Mouse (Mus musculus): ENCODE data around the gene Gm5741. TPM values are rescaled to one million over a fixed set of nuclear protein-coding genes. Genes with fewer than 3 reads are reported as not detected.

The Gm5741 gene
- total RNA-seq, 1 experiment from 2014 or later: not detected

DNA sequence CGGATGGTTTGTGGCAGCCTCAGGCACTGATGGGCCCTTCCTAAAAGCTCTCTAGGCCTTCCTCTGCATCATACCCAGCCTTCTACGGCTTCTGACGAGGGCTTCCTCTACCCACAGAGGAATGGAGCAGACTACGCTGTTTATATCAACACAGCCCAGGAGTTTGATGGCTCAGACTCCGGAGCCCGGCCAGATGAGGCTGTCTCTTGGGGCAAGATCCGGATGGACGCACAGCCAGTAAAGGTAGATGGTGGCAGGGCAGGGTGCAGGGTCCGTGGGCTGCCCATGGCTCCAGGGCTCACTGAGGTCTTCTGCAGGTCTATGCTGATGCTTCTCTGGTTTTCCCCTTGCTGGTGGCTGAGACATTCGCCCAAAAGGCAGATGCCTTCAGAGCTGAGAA, 6.8 kb upstream of the Gm5741 start:
- no peak for ATAC-seq (replicated peaks; ENCODE audit: low read depth, poor library complexity, severe bottlenecking)

DNA sequence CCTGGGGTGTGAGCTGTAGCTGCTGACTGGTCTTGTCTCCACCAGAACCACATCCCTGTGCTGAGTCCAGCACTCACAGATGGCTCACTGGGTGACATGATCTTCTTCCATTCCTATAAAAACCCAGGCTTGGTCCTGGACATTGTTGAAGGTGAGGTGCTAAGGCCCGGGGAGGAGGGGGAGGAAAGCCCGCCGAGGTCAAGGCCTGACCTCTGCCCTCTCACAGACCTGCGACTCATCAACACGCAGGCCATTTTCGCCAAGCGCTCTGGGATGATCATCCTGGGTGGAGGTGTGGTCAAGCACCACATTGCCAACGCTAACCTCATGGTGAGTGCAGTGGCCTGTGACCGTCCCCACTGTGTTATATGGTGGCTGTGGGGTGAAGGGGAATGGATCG, 6.4 kb upstream of the Gm5741 start:
- no peak for ATAC-seq (replicated peaks; ENCODE audit: low read depth, poor library complexity, severe bottlenecking)

DNA sequence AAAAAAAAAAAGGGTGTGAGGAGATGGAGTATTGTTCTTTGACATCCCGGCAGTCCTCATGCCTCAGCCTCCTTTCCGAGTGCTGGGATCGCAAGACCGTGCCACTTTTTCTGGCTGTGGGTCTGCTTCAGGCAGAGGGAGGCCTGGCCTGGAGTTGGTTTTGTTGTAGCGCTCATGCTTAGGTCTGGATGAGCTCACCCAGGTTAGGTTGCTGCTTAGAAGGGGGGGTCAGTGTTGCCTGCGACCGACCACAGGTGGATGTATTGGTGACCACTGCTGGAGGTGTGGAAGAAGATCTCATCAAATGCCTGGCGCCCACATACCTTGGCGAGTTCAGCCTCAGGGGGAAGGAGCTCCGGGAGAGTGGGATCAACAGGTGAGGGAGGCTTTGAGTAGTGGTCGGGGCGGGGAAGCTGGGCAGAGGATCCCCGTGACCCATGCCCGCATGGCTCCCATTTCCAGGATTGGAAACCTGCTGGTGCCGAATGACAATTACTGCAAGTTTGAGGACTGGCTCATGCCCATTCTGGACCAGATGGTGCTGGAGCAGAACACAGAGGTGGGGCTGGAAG, 5.3 kb upstream of the Gm5741 start:
- ATAC-seq (replicated peaks; ENCODE audit: low read depth, poor library complexity, severe bottlenecking): no peak

DNA sequence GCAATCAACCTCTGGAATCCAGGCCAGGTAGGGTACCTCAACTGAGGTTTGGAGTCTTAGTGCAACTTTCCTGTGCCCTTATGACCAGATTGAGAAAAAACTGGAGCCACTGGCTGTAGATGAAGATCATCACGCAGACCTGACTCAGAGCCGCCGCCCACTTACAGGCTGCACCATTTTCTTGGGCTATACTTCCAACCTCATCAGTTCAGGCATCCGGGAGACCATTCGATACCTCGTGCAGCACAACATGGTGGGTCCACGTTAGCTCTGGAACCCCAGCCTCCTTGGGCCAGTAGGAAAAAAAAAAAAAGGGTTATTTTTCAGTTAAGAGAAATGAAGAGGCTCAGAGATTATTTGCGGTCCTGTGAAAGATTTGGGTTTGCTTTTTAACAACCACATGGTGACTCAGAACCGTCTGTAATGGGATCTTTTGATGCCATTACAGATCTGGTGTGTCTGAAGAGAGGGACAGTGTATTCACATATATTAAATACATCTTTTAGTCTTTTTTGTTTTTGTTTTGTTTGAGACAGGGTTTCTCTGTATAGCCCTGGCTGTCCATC, 4.7 kb upstream of the Gm5741 start:
- ATAC-seq (replicated peaks; ENCODE audit: low read depth, poor library complexity, severe bottlenecking): 0 out of 2 replicates have a peak, but pooled peaks have one; percentile 12

DNA sequence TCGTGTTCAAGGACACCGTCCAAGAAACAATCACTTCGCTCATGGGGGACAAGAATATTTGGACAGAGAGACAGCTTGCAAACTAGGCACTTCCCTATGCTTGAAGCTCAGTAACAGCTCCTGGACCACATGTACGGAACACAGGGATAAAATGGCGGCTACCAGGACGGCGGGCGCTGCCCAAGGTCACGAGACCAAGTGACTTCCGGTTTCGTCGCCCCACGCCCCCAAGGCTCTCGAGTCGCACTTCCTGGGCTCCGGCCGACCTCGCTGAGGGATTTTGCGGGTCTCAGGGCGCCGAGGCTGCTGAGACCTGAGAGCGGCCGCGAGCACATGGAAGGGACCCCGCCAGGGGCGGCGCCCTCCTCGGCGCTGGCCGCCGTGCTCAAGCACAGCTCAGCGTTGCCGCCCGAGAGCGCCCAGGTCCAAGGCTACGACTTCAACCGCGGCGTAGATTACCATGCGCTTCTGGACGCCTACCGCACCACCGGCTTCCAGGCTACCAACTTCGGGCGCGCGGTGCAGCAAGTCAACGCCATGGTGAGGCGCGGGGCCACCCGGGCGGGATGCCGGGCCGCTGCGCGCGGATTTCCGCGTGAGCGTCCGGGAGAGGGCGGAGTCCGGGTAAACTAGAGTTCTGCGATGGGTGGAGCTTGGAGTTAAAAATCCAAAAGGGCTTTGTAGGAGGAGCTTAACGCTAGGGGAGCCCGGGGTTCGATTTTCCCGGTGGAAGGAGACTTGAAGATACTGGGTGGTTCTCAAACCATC, 3.9 kb upstream of the Gm5741 start, which contains the start of gene Dhps:
Gene Dhps (plus strand): TSS at position 244 of the 768 bp plus-strand sequence.
- ATAC-seq (replicated peaks; ENCODE audit: low read depth, poor library complexity, severe bottlenecking): peak; percentile 86

DNA sequence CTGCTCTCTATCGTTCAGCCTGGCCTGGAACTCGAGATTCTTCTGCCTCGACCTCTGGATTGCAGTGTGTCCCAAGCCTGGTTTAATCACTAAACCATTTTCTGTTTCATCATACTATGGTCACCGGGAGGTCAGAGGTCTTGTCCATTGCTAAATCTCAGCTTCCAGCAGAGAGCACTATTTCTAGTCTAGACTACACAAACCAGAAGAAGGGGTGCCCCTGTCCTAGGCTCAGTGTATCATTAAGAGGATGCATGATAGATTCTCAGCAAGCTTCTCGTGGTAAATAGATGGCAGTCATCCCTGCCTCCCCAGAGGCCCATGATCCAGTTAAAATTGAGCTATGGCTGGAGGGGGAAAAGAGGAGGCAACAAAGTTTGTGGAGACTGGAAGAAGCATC, 3.3 kb upstream of the Gm5741 start:
- no peak for ATAC-seq (replicated peaks; ENCODE audit: low read depth, poor library complexity, severe bottlenecking)

DNA sequence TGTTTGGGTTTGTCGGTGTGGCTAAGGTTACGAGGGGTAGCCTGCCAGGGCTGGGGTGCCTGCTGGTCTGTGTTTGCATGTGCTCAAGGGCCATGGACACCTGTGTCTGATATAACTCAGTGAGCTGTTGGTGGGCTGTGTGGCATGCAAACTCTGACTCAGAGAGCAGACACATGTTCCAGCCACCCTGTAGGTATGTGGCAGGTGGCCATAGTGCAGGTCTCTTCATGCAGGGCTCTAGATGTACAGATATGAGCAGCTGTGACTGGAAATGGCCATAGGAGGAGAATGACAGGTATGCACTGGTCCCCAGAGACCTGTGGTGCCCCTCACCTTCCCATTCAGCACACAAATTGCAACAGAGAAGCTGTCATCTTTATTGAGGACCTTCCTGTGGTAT, 627 bp downstream of the Gm5741 start:
- no peak for ATAC-seq (replicated peaks; ENCODE audit: low read depth, poor library complexity, severe bottlenecking)

DNA sequence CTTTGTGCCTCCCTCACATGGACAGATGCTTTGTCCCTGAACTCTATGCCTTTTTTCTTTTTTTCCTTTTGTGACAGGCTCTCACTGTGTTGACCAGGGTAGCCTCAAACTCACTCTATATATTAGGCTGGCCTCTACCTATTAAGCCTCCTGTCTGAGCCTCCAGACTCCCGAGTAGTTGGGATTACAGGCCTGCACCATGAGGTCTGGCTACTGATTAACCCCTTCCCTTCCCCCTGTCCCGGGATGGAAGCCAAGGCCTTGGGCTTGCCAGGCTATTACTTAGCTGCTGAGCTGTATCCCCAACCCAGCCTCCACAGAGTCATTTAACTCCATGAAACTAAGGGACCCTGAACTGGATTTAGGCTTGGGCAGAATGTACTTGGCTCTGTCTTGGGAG, 2.6 kb downstream of the Gm5741 start:
- ATAC-seq (replicated peaks; ENCODE audit: low read depth, poor library complexity, severe bottlenecking): no peak

DNA sequence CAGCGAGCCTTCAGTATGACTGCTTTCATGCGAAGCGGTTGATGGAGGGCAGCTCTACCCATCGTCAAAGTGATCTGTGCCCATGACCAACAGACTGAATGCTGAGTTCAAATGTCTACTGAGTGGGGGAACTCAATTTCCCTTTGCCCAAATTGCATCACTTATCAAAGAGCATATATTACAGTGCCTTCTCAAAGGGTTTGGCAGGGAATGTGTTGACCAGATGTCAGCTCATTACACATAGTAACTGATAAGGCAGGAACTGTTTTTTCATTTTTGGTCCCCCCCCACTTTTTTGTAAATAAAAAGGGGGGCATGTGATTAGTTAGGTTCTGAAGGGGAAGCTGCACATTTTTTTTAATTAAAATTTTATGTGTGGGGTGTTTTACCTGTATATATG, 5.2 kb downstream of the Gm5741 start:
- ATAC-seq (replicated peaks; ENCODE audit: low read depth, poor library complexity, severe bottlenecking): no peak

DNA sequence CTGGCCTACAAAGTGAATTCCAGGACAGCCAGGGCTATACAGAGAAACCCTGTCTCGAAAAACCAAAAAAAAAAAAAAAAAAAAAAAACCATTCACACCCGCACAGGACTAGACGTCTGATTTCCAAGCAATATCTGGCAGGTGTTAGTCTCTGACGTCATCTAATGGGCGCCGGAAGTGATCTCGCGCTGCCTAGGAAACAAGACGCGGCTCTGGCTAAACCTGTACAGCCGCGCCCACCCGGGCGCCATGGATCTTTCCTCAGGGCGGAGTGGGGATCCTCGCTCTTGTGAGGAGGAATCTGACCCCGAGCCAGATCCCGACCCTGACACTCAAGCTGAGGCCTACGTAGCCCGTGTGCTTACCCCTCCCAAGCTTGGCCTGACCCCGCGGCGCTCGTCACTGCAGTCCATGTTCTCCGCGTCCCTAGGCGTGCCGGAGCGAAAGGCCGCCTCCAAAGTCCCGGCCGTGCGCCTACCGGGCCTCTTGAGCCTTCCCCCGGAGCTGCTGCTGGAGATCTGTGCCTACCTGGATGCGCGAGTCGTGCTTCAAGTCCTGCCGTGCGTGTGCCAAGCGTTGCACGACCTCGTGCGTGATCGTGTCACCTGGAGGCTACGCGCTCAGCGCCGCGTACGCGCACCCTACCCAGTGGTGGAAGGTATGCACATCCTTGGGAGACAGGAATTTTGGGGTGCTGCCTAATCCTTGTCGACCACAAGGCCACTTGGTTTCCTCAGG, 7.7 kb downstream of the Gm5741 start, which contains the start of gene Fbxw9:
Gene Fbxw9 (plus strand): TSS at position 177 of the 738 bp plus-strand sequence.
- peak; percentile 90 for ATAC-seq (replicated peaks; ENCODE audit: low read depth, poor library complexity, severe bottlenecking)

DNA sequence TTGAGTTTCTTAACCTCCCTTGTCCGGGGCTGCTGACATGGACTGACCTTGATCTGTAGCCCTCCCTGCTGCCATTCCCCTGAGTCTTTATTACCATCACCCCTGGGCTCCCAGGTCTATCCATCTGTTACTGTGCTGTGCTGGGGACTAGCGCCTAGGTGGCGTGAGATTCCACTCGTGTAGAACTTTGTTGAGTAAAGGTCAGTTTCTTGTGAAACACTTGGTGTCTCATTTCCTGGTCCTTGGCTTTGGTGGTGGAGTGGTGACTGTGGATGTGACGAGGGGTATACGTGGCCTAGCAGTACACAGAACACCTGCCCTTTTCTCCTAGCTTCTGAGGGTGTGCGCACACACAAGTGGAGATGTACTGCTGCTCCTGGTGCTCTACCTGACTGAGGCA, 10.4 kb downstream of the Gm5741 start:
- ATAC-seq (replicated peaks; ENCODE audit: low read depth, poor library complexity, severe bottlenecking): no peak

DNA sequence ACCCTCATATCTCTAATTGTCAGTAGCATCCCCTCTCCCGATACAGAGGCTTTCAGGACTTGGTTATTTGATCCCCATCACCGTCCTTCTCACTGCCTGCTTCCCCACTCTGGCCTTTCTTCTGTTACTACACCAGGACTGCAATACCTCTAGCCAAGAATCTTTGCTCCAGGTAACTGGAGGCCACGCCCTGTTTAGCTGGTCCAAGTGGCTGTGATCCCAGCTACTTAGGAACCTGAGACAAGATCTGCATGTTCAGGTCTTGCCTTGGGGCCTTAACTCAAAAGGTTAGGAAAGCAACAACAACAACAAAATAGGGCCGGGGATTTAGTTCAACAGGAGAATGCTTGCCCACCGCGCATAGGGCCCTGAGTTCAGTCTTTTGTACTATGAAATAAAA, 24.2 kb downstream of the Gm5741 start:
- no peak for ATAC-seq (replicated peaks; ENCODE audit: low read depth, poor library complexity, severe bottlenecking)

DNA sequence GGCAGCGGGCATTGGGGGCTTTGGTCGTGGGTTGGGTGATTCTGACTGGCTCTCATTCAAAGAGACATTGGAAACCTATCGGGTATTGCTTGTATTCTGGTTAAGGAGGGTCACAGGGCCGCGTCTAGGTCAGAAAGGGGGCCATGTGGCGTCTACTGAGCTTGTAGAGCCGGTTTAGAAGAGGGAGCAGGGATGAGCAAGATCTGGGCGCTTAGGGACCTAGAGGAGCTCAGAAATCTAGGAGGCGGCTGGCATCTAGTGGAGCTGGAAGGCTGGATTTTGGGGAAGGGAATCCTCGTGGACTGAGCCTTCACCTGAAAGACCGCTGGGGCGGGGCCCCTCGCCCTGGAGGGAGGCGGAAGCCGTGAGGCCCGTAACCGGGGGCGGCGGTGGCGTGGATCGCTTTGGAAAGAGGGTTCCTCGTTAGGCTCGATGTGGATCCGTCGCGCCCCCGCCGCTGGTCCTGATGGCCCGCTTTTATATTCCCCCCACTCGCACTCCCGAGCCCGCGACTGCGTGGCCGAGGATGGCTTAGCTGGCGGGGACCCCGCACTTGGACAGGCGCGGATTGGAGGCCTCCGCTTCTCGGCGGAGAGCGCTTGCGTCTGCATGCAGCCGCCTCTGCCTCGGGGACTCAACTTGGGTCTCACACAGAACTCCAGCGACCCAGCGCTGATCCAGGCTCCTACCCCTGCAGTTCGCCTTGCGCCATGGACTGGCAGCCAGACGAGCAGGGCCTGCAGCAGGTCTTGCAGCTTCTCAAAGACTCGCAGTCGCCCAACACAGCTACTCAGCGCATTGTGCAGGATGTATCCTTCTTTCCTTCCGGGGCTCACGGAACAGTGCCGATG, 29.9 kb downstream of the Gm5741 start:
- ATAC-seq (replicated peaks; ENCODE audit: low read depth, poor library complexity, severe bottlenecking): no peak; the same call in 1 of the 2 replicates

DNA sequence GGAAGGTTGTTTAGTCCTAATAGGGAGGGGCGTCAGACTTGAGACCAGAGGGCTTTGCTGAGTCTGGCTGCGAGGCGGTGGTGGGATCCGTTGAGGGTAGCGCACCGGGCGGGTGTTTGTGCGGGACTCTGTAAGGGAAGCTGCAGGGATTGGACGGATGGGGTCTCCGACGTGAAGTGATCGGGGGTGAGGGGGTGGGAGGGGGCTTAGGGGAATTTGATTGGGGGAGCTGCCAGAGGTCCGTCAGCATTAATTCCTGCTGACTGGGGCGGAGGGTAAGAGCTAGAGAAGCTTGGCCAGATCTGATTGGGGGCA, 30.5 kb downstream of the Gm5741 start:
- ATAC-seq (replicated peaks; ENCODE audit: low read depth, poor library complexity, severe bottlenecking): peak; percentile 7

DNA sequence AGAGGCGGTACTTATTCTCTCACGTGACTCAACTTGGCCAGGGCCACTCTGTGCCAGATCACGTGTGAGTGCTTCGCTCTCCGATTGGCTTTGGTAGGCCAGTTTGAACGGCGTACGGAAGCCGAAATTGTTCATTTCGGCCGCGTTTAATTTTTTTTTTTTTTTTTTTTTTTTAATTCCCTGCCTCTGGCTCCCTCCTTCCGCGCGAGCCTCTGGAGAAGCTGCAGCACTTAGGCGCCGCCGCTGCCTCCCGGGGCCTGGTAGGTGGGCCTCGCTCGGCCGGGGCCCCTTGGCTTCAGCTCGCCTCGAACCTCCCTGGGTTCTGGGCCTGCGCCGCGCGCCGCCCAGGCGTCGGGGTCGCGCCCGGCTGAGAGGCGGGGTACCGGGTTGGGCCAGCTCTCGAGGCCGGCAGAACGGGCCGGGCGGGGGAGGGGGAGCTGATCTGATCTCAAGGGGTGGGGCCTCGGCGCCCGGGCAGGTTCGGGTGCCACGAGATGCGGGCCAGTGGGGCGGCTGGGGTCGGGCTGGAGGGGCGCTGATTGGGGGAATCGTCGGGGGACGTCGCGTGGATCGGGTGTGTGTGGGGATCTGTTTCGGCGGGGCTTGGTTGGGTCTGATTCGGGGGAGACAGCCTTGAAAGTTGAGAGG, 30.9 kb downstream of the Gm5741 start, which contains the start of gene Tnpo2:
Gene Tnpo2 (plus strand): TSS at position 198 of the 648 bp plus-strand sequence.
- ATAC-seq (replicated peaks; ENCODE audit: low read depth, poor library complexity, severe bottlenecking): peak; percentile 80

DNA sequence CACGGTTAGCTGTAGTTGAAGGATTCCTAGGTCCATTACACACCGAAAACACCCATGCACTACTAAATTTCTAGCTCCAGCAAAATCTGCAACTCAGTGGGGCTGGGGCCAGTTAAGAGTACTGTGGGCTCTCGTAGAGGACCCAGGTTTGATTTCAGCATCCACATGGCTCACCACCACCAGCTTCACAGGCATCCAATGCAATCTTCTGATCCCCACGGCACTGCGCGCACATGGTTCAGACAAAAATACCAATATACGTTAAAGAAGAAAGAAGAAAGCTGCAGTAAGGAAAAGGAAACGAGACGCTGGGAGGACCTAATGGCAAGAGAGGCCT, 31.4 kb downstream of the Gm5741 start:
- ATAC-seq (replicated peaks; ENCODE audit: low read depth, poor library complexity, severe bottlenecking): peak; percentile 1; the same call in 1 of the 2 replicates

DNA sequence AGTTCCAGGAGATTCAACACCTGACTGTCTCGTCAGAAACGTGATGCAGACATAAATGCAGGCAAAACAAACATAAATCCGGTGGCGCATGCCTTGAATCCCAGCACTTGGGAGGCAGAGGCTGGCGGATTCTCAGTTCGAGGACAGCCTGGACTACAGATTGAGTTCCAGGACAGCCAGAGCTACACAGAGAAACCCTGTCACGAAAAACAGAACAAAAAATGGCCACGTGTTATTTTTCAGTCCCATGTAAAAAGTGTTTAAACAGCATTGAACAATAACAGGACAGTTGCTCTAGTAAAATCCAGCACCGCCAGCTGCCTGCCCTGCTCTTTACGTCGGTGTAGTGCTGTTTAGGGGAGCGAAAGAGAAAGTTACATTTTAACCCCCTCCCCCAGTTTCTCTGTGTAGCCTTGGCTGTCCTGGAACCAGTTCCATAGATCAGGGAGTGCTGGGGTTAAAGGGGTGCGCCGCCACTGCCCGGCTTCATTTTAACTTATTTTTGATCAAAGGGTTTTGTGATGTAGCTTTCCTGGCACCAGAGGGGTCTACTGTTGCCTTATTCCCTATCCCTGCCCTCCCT, 32.0 kb downstream of the Gm5741 start:
- ATAC-seq (replicated peaks; ENCODE audit: low read depth, poor library complexity, severe bottlenecking): 0 out of 2 replicates have a peak, but pooled peaks have one; percentile 12

DNA sequence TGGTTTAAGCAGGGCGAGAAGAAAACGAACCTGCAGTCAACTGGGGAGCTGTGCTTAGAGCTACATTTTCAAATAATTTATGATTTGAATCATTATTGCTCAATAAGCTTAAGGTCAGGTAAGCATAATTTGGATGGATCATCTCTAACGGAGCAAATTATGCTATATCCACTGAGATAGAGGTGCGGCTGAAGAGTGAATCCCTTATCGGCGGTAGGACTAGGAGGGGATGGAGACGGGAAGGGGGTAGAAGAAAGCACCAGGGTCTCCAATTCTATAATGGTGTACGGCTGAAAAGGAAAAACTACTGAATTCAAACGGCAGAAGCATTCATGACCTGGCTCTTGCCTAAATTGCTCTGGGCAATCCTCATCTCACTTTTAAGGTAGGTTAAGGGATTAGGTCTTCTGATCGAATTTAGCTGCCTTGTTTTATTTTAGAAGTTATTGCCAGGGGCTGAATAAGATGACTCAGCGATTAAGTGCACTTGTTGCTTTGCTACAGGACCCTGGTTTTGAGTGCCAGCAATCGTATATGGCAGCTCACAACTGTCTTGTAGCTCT, 32.5 kb downstream of the Gm5741 start:
- no peak for ATAC-seq (replicated peaks; ENCODE audit: low read depth, poor library complexity, severe bottlenecking)

DNA sequence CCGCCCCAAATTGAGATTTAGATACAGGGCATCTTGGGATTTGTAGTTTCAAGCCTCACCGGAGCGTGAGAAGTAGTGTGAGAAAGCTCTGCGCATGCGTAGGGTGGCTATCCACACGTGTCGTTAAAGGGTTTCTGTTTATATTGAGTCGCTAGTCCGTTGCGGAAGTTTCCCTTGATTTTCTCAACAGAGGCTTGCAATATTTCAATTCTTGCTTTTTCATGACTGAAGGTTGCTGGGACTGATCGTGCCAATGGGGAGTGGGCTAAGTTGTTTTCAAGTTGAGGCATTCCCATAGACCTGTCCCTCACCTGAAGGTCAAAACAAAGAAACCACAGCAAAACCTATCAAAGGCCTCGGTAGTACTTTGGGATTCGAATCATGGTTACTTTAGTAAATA, 33.0 kb downstream of the Gm5741 start:
- ATAC-seq (replicated peaks; ENCODE audit: low read depth, poor library complexity, severe bottlenecking): peak; percentile 31
